Mouse (Mus musculus) cortical plate, adult 2 months (tissue): ENCODE measurements at regions not wholly inside any gene's neighbourhood (a gene's known extent, or its start where the extent isn't known, plus 50 kb on each side); places are given as distances from the start of the nearest gene placed in this dataset.

ENCODE experiments used
- CTCF ChIP-seq: fragments of 200-500 bp; IDR thresholded peaks from 2 replicates; pipeline ENCODE4 v1.5.1; 2011; ENCODE audit warnings: mild to moderate bottlenecking, control low read depth, low read length; ENCODE audit not compliant: insufficient read depth; ENCODE audit errors: extremely low read depth
- POLR2A ChIP-seq: fragments of 200-500 bp; IDR thresholded peaks from 2 replicates; pipeline ENCODE4 v1.6.1; 2011; ENCODE audit warnings: mild to moderate bottlenecking, low read length, control low read depth; ENCODE audit not compliant: insufficient read depth; ENCODE audit errors: extremely low read depth

- no peak for TF ChIP-seq CTCF
- TF ChIP-seq POLR2A, result no peak
Measured at GRCm38 (mm10) chr6:102903960-102904359, 331.1 kb upstream of the Cntn3 start.
